Mouse (Mus musculus) hindbrain, embryonic 14.5 days (tissue): ENCODE measurements around the gene Tmc5. TPM values are rescaled to one million over a fixed set of nuclear protein-coding genes. Genes with fewer than 3 reads are reported as not detected.

Experiments used
- ATAC-seq: fragments of 200-750 bp; cut with Nextera tagmentation; 2 replicates; pipeline ENCODE4 v1.8.0; 2017; ENCODE audit warnings: moderate number of reproducible peaks, mild to moderate bottlenecking, moderate TSS enrichment, moderate library complexity; ENCODE audit not compliant: low FRiP score
- DNase-seq: peaks from one replicate; pipeline ENCODE4 v3.0.0-alpha.2; 2015; ENCODE audit warnings: low spot score
- H3K27ac ChIP-seq: fragments of 300-500 bp; sonication (generic); 2 replicates; pipeline ENCODE4 v1.5.1; 2014; ENCODE audit warnings: mild to moderate bottlenecking, moderate library complexity
- H3K27me3 ChIP-seq: fragments of 300-500 bp; sonication (generic); 2 replicates; pipeline ENCODE4 v1.6.1; 2014; ENCODE audit warnings: mild to moderate bottlenecking, low read length, mixed read lengths; ENCODE audit not compliant: control insufficient read depth, insufficient read depth
- H3K36me3 ChIP-seq: fragments of 300-500 bp; sonication (generic); replicated peaks from 2 replicates; pipeline ENCODE4 v1.6.1; 2014; ENCODE audit not compliant: control insufficient read depth, insufficient read depth
- H3K4me1 ChIP-seq: fragments of 300-500 bp; sonication (generic); replicated peaks from 2 replicates; pipeline ENCODE4 v1.6.1; 2014; ENCODE audit warnings: antibody characterized with exemption, low read length, mixed read lengths; ENCODE audit not compliant: control insufficient read depth, insufficient read depth
- H3K4me2 ChIP-seq: fragments of 300-500 bp; sonication (generic); replicated peaks from 2 replicates; pipeline ENCODE4 v1.6.1; 2014; ENCODE audit warnings: mild to moderate bottlenecking, moderate library complexity
- H3K4me3 ChIP-seq: fragments of 300-500 bp; sonication (generic); replicated peaks from 2 replicates; pipeline ENCODE4 v1.5.1; 2014; ENCODE audit warnings: mild to moderate bottlenecking, low read length
- H3K9ac ChIP-seq: fragments of 300-500 bp; sonication (generic); 2 replicates; pipeline ENCODE4 v1.6.1; 2014
- H3K9me3 ChIP-seq: fragments of 300-500 bp; sonication (generic); 2 replicates; pipeline ENCODE4 v1.6.1; 2016; ENCODE audit warnings: low read length; ENCODE audit not compliant: control insufficient read depth
- WGBS: fragments of 180-500 bp; shearing (Covaris S2); extraction: QIAGEN DNeasy Blood & Tissue Kit; methylation state at CpG from one replicate; pipeline ENCODE4 v1.1.7; 2014; 5-methylcytosine and 5-hydroxymethylcytosine counted together
- polyA plus RNA-seq: library from polyadenylated mRNA; unstranded; fragments of >200 nt; fragmentation: Nextera tagmentation; extraction: Ambion mirVana; gene quantifications from 2 replicates; pipeline ENCODE4 v1.2.1, GENCODE M21; 2014

The Tmc5 gene
- polyA plus RNA-seq, 1 experiment from 2014 or later = 0.20 TPM

GRCm38 (mm10) chr7:118599954-118600631 is 3.0 kb downstream of the Tmc5 start:
- Histone ChIP-seq H3K4me2 (no peak overlapping the region), H3K9me3 (no peaks in the 10 kb centered on the region), H3K27me3 (peaks cover 24% of the 10 kb centered on the region), H3K36me3 (no peaks in the 10 kb centered on the region), H3K4me3 (no peak overlapping the region), H3K4me1 (0 out of 2 replicates have a peak, but pooled peaks cover 4% of the 10 kb centered on the region), H3K9ac (no peak overlapping the region), H3K27ac (no peak overlapping the region)
- WGBS = 63% methylated on average over 12 of the region's 12 CpGs
- DNase-seq (no peak), ATAC-seq (no peak)

GRCm38 (mm10) chr7:118604842-118605241 is 7.7 kb downstream of the Tmc5 start:
- H3K4me3 ChIP-seq = no peak overlapping the region
- no peaks in the 10 kb centered on the region for H3K4me1 ChIP-seq
- no peak overlapping the region for H3K4me2 ChIP-seq
- no peaks in the 10 kb centered on the region for H3K36me3 ChIP-seq
- ATAC-seq (no peak), DNase-seq (no peak)
- H3K9ac ChIP-seq = no peak overlapping the region
- peaks cover 6% of the 10 kb centered on the region; the same call in 1 of the 2 replicates for H3K9me3 ChIP-seq
- 81% methylated on average over 8 of the region's 8 CpGs for WGBS
- H3K27me3 ChIP-seq = no peaks in the 10 kb centered on the region
- no peak overlapping the region for H3K27ac ChIP-seq

- peaks cover 6% of the 10 kb centered on the region; the same call in 1 of the 2 replicates for H3K9me3 ChIP-seq
- H3K9ac ChIP-seq = no peak overlapping the region
- H3K36me3 ChIP-seq = no peaks in the 10 kb centered on the region
- H3K27me3 ChIP-seq = no peaks in the 10 kb centered on the region
- H3K4me1 ChIP-seq = no peaks in the 10 kb centered on the region
- DNase-seq (no peak), ATAC-seq (no peak)
- WGBS = 93% methylated on average over 7 of the region's 7 CpGs
- no peak overlapping the region for H3K27ac ChIP-seq
- H3K4me3 ChIP-seq = no peak overlapping the region
- H3K4me2 ChIP-seq = no peak overlapping the region
Measured at GRCm38 (mm10) chr7:118609815-118610214, 12.7 kb downstream of the Tmc5 start.

- no peak overlapping the region for H3K4me3 ChIP-seq
- H3K9me3 ChIP-seq = peaks cover 6% of the 10 kb centered on the region; the same call in 1 of the 2 replicates
- H3K4me2 ChIP-seq = no peak overlapping the region
- H3K27ac ChIP-seq = no peak overlapping the region
- WGBS = 88% methylated on average over 13 of the region's 13 CpGs
- H3K36me3 ChIP-seq = no peaks in the 10 kb centered on the region
- no peaks in the 10 kb centered on the region for H3K4me1 ChIP-seq
- no peak overlapping the region for H3K9ac ChIP-seq
- DNase-seq (no peak), ATAC-seq (no peak)
- no peaks in the 10 kb centered on the region for H3K27me3 ChIP-seq
Measured at GRCm38 (mm10) chr7:118610721-118611120, 13.6 kb downstream of the Tmc5 start.

- Histone ChIP-seq H3K4me2 (no peak overlapping the region), H3K4me1 (no peaks in the 10 kb centered on the region), H3K4me3 (no peak overlapping the region), H3K36me3 (no peaks in the 10 kb centered on the region), H3K9ac (no peak overlapping the region), H3K27me3 (no peaks in the 10 kb centered on the region), H3K27ac (no peak overlapping the region), H3K9me3 (peaks cover 5% of the 10 kb centered on the region; the same call in 1 of the 2 replicates)
- no peak for DNase-seq
- 87% methylated on average over 4 of the region's 4 CpGs for WGBS
- ATAC-seq = no peak
Measured at GRCm38 (mm10) chr7:118611185-118611749, 14.2 kb downstream of the Tmc5 start.

- H3K9ac ChIP-seq = no peak overlapping the region
- WGBS = 54% methylated on average over 8 of the region's 8 CpGs
- no peak for DNase-seq
- H3K4me2 ChIP-seq = no peak overlapping the region
- no peak for ATAC-seq
- H3K4me3 ChIP-seq = no peak overlapping the region
- no peaks in the 10 kb centered on the region for H3K4me1 ChIP-seq
- no peaks in the 10 kb centered on the region for H3K36me3 ChIP-seq
- H3K27me3 ChIP-seq = no peaks in the 10 kb centered on the region
- no peak overlapping the region for H3K27ac ChIP-seq
- H3K9me3 ChIP-seq = no peaks in the 10 kb centered on the region
Measured at GRCm38 (mm10) chr7:118611933-118612332, 14.8 kb downstream of the Tmc5 start.

GRCm38 (mm10) chr7:118614076-118614475 is 17.0 kb downstream of the Tmc5 start:
- H3K9ac ChIP-seq = no peak overlapping the region
- no peaks in the 10 kb centered on the region for H3K4me1 ChIP-seq
- DNase-seq (no peak), ATAC-seq (no peak)
- no peak overlapping the region for H3K4me2 ChIP-seq
- WGBS = 42% methylated on average over 13 of the region's 13 CpGs
- H3K36me3 ChIP-seq = no peaks in the 10 kb centered on the region
- H3K4me3 ChIP-seq = no peak overlapping the region
- no peak overlapping the region for H3K27ac ChIP-seq
- no peaks in the 10 kb centered on the region for H3K27me3 ChIP-seq
- H3K9me3 ChIP-seq = no peaks in the 10 kb centered on the region

- no peaks in the 10 kb centered on the region for H3K9me3 ChIP-seq
- 91% methylated on average over 5 of the region's 5 CpGs for WGBS
- H3K4me2 ChIP-seq = no peak overlapping the region
- ATAC-seq = no peak
- H3K9ac ChIP-seq = no peak overlapping the region
- H3K27me3 ChIP-seq = no peaks in the 10 kb centered on the region
- H3K36me3 ChIP-seq = no peaks in the 10 kb centered on the region
- no peak overlapping the region for H3K4me3 ChIP-seq
- no peak overlapping the region for H3K27ac ChIP-seq
- DNase-seq = no peak
- no peaks in the 10 kb centered on the region for H3K4me1 ChIP-seq
Measured at GRCm38 (mm10) chr7:118618104-118618503, 21.0 kb downstream of the Tmc5 start.

- 93% methylated on average over 7 of the region's 7 CpGs for WGBS
- DNase-seq (no peak), ATAC-seq (no peak)
- Histone ChIP-seq H3K36me3 (no peaks in the 10 kb centered on the region), H3K4me3 (no peak overlapping the region), H3K27ac (no peak overlapping the region), H3K27me3 (no peaks in the 10 kb centered on the region), H3K9me3 (no peaks in the 10 kb centered on the region), H3K4me2 (no peak overlapping the region), H3K4me1 (no peaks in the 10 kb centered on the region), H3K9ac (no peak overlapping the region)
Measured at GRCm38 (mm10) chr7:118620243-118620906, 23.3 kb downstream of the Tmc5 start.
